In the genomic region with DNA sequence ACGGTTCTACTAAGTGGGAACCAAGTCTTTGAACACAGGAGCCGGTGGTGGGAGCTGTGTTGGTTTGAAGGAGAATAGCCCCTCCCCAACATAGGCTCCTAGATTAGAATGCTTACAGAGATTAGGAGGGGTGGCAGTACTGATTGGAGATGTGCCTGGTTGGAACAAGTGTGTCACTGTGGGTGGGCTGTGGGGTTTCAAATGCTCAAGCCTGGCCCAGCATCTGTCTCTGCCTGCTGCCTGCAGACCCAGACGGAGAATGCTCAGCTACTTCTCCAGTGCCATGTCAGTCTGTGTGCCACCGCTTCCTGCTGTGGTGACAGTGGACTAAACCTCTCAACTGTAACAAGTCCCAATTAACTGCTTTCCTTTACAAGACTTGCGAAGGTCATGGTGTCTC, we compare ENCODE assay signal across 26 mouse cellular contexts. TPM values are rescaled to one million over a fixed set of nuclear protein-coding genes. Genes with fewer than 3 reads are reported as not detected.
DNase-seq lines count a peak whose midpoint lies in the region; ATAC-seq and TF ChIP-seq lines count a peak whose summit lies in the region.
"Had no signal": no experiment of that assay in that cellular context is flagged by ENCODE, and none has a peak within 500 bp of the region (broad histone marks: within the 10 kb centered on the region; RNA-seq: fewer than 3 reads in every experiment).

No protein-coding gene starts in this region.

- no peak for TF ChIP-seq CTCF in brain, embryonic 14.5 days (IDR thresholded peaks at IDR 0.05; ENCODE audit: borderline replicate concordance, extremely low read depth, insufficient read depth, insufficient read length)

- H3K4me1 ChIP-seq in forebrain, embryonic 16.5 days (replicated peaks; ENCODE audit: control insufficient read depth, insufficient read depth, low read length), result no peaks in the 10 kb centered on the region
- H3K4me1 ChIP-seq in forebrain, embryonic 14.5 days (ENCODE audit: control insufficient read depth, insufficient read depth, low read length), result no peaks in the 10 kb centered on the region
- H3K4me1 ChIP-seq: embryonic facial prominence, embryonic 12.5 days; embryonic facial prominence, embryonic 15.5 days; forebrain, embryonic 15.5 days; hindbrain, embryonic 12.5 days had no signal

- no peaks in the 10 kb centered on the region for H3K27me3 ChIP-seq in forebrain, embryonic 16.5 days (replicated peaks; ENCODE audit: control insufficient read depth, insufficient read depth, low read length)
- no peaks in the 10 kb centered on the region for H3K27me3 ChIP-seq in forebrain, embryonic 14.5 days (replicated peaks; ENCODE audit: control insufficient read depth, insufficient read depth, low read length)
- H3K27me3 ChIP-seq: embryonic facial prominence, embryonic 12.5 days; embryonic facial prominence, embryonic 15.5 days; forebrain, embryonic 15.5 days; heart, embryonic 13.5 days; hindbrain, embryonic 12.5 days had no signal

- intact Hi-C loops in left cerebral cortex, postnatal 4 days (cut with DNase I), result no loop called here
- intact Hi-C loops in left cerebral cortex, postnatal 10 days (cut with DNase I), result no loop called here

- H3K4me3 ChIP-seq in forebrain, embryonic 16.5 days (replicated peaks; ENCODE audit: low read length), result no peak overlapping the region
- no peak overlapping the region for H3K4me3 ChIP-seq in forebrain, embryonic 14.5 days (ENCODE audit: low read depth, low read length)
- H3K4me3 ChIP-seq: embryonic facial prominence, embryonic 12.5 days; embryonic facial prominence, embryonic 15.5 days; forebrain, embryonic 15.5 days; heart, adult 2 months; heart, embryonic 10.5 days; heart, embryonic 13.5 days; hindbrain, embryonic 12.5 days had no signal

- H3K9ac ChIP-seq in forebrain, embryonic 16.5 days (replicated peaks; ENCODE audit: low read depth, low read length), result no peak overlapping the region
- H3K9ac ChIP-seq in forebrain, embryonic 14.5 days (ENCODE audit: low read length), result no peak overlapping the region
- H3K9ac ChIP-seq: embryonic facial prominence, embryonic 12.5 days; embryonic facial prominence, embryonic 15.5 days; forebrain, embryonic 15.5 days; heart, embryonic 13.5 days; hindbrain, embryonic 12.5 days had no signal

- no peak overlapping the region for H3K4me2 ChIP-seq in forebrain, embryonic 16.5 days (ENCODE audit: low read length)
- no peak overlapping the region for H3K4me2 ChIP-seq in forebrain, embryonic 14.5 days (ENCODE audit: low read length)
- H3K4me2 ChIP-seq: embryonic facial prominence, embryonic 12.5 days; embryonic facial prominence, embryonic 15.5 days; forebrain, embryonic 15.5 days; heart, embryonic 13.5 days; hindbrain, embryonic 12.5 days had no signal

- DNase-seq in forebrain, embryonic 14.5 days (ENCODE audit: low spot score), result no peak
- DNase-seq in left cerebral cortex, postnatal 4 days, result peak; percentile 62
- no peak for DNase-seq in left cerebral cortex, postnatal 10 days (ENCODE audit: extremely low spot score in 1 of 2, low spot score in 2 of 2)
- peak; percentile 29 for DNase-seq in brain, embryonic 14.5 days (ENCODE audit: low read depth)
- no peak for DNase-seq in MN1 (ENCODE audit: low spot score)
- DNase-seq: adrenal gland, adult 8-10 months; adrenal gland, postnatal 25 days; cerebellum, adult 11 months; cerebellum, adult 2 months; cerebellum, postnatal 25 days; gastrocnemius, postnatal 10 days; gastrocnemius, postnatal 36 days; heart, adult 2 months; heart, postnatal 14 days; heart, postnatal 4 days had no signal

- no peaks in the 10 kb centered on the region for H3K9me3 ChIP-seq in forebrain, embryonic 16.5 days (ENCODE audit: control insufficient read depth, low read length)
- 0 out of 2 replicates have a peak, but pooled peaks cover 3% of the 10 kb centered on the region for H3K9me3 ChIP-seq in forebrain, embryonic 14.5 days (replicated peaks; ENCODE audit: control insufficient read depth, low read length)
- H3K9me3 ChIP-seq: embryonic facial prominence, embryonic 15.5 days; forebrain, embryonic 15.5 days had no signal

- H3K27ac ChIP-seq in forebrain, embryonic 16.5 days (ENCODE audit: low read length), result no peak overlapping the region
- no peak overlapping the region for H3K27ac ChIP-seq in forebrain, embryonic 14.5 days (ENCODE audit: low read depth, low read length)
- H3K27ac ChIP-seq: embryonic facial prominence, embryonic 12.5 days; embryonic facial prominence, embryonic 15.5 days; forebrain, embryonic 15.5 days; heart, adult 2 months; heart, embryonic 10.5 days; heart, embryonic 13.5 days; hindbrain, embryonic 12.5 days had no signal

- H3K36me3 ChIP-seq in forebrain, embryonic 16.5 days (ENCODE audit: control insufficient read depth, insufficient read depth), result no peaks in the 10 kb centered on the region
- no peaks in the 10 kb centered on the region for H3K36me3 ChIP-seq in forebrain, embryonic 14.5 days (ENCODE audit: control insufficient read depth, insufficient read depth, low read length)
- H3K36me3 ChIP-seq: embryonic facial prominence, embryonic 15.5 days; forebrain, embryonic 15.5 days had no signal

- peak; percentile 21; the same call in 1 of the 2 replicates for ATAC-seq in forebrain, embryonic 16.5 days
- no peak for ATAC-seq in forebrain, embryonic 14.5 days
- ATAC-seq: activated CD4-positive, CD25-positive, alpha-beta regulatory T cell, adult 4 months; CD4-positive, CD25-positive, alpha-beta regulatory T cell, adult 4 months; forebrain, embryonic 15.5 days; intestine, postnatal 0 days had no signal

- no peak for TF ChIP-seq POLR2A in brain, embryonic 14.5 days (IDR thresholded peaks at IDR 0.05; ENCODE audit: borderline replicate concordance, extremely low read depth, insufficient read depth, insufficient read length, poor library complexity, severe bottlenecking)

- WGBS in forebrain, embryonic 16.5 days, result 63% methylated on average over 5 of the region's 5 CpGs
- 66% methylated on average over 5 of the region's 5 CpGs for WGBS in forebrain, embryonic 14.5 days

RNA-seq across cellular contexts. Expression of gene Whrn, which starts 45.2 kb away (rescaled TPM):
- polyA plus RNA-seq in forebrain, embryonic 16.5 days (2015; fragmentation: Nextera tagmentation; extraction: Ambion mirVana), result 5.1 and 6.4 TPM in 2 replicates
- polyA plus RNA-seq in forebrain, embryonic 14.5 days (2014; fragmentation: Nextera tagmentation; extraction: Ambion mirVana), result 4.1 and 5.0 TPM in 2 replicates
- 10 to 100 TPM; 24.9 to 28.6 TPM for total RNA-seq in left cerebral cortex, postnatal 4 days (2021)
- total RNA-seq in left cerebral cortex, postnatal 10 days (2021), result 10 to 100 TPM; 41.7 to 45.8 TPM
- polyA plus RNA-seq in brain, embryonic 14.5 days (2012; rRNA removed), result 28.2 and 30.9 TPM in 2 replicates
- total RNA-seq: MEL had no signal

RNA-seq across cellular contexts. Expression of gene Akna, which starts 47.4 kb away (rescaled TPM):
- polyA plus RNA-seq in forebrain, embryonic 16.5 days (2015; fragmentation: Nextera tagmentation; extraction: Ambion mirVana), result 10.6 and 11.2 TPM in 2 replicates
- polyA plus RNA-seq in forebrain, embryonic 14.5 days (2014; fragmentation: Nextera tagmentation; extraction: Ambion mirVana), result 5.7 and 8.5 TPM in 2 replicates
- total RNA-seq in left cerebral cortex, postnatal 4 days (2021), result 1 to 10 TPM; 6.1 to 6.9 TPM
- total RNA-seq in left cerebral cortex, postnatal 10 days (2021), result 1 to 10 TPM; 3.4 to 4.8 TPM
- 7.7 and 9.1 TPM in 2 replicates for polyA plus RNA-seq in brain, embryonic 14.5 days (2012; rRNA removed)

Comparison
In these comparisons a context has a peak if more than half of its experiments do, and no peak if none do; other contexts are left out.
1. DNase-seq: peak in left cerebral cortex, postnatal 4 days (single experiment) and brain, embryonic 14.5 days (single experiment); none in forebrain, embryonic 14.5 days (single experiment), left cerebral cortex, postnatal 10 days (0 of 2) and MN1 (single experiment).